Mouse (Mus musculus): ENCODE data around the gene Nkx2-5. TPM values are rescaled to one million over a fixed set of nuclear protein-coding genes. Genes with fewer than 3 reads are reported as not detected.

Nkx2-5 gene
- polyA plus RNA-seq, 1 experiment from 2014 or later: 0.91 TPM

DNA sequence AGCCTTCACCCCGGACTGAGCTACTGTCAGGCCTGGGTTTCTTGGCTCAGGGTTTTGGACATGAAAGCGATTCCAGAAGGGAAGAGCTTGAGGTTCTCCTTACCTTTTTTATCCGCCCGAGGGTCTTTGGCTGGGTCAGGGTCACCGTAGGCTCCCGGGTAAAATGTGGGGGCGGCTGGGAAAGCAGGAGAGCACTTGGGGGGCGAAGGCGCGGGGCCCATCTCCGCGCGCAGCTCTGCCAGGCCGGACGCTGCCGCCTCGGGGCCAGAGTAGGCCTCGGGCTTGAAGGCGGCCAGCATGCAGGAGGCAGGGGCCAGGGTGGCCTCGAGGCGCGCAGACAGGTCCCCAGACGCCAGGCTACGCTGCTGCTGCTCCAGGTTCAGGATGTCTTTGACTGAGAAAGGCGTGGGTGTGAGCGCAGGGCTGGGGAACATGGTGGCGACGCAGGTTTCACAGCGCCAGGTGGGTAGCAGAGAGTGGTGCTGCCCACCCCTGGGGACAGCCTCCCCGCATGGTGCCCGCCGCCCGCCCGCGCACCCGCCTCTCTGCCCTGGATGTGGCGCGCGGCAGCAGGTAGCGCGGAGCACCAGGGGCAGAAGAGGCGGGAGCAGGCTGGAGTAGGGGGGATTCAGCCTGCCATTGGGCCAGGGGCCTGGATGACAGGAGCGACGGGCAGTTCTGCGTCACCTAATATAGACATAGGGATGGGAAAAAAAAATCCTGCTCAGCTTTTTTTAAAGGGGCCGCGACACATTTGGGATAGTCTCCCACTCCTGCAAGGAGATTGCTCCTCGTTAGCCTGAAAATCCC, 3.7 kb downstream of the Nkx2-5 start:
- TF ChIP-seq EP300 (optimal IDR thresholded peaks at IDR 0.05) (no peak), CTCF (IDR thresholded peaks at IDR 0.05; ENCODE audit: low read depth) (no peak)
- Histone ChIP-seq H3K9ac (ENCODE audit: low read length) (no peak overlapping the region), H3K36me3 (ENCODE audit: control insufficient read depth, insufficient read depth, low read length) (no peaks in the 10 kb centered on the region), H3K27me3 (ENCODE audit: control insufficient read depth, insufficient read depth, low read length) (peaks cover 46% of the 10 kb centered on the region), H3K4me3 (ENCODE audit: low read depth, low read length) (peak overlapping the region; percentile 17; the same call in 1 of the 2 replicates), H3K27ac (replicated peaks) (no peak overlapping the region), H3K4me2 (replicated peaks; ENCODE audit: low read depth) (no peak overlapping the region), H3K4me1 (replicated peaks; ENCODE audit: control insufficient read depth, insufficient read depth) (no peaks in the 10 kb centered on the region), H3K9me3 (ENCODE audit: control insufficient read depth, low read length) (no peaks in the 10 kb centered on the region)
- no peak; the same call in 1 of the 2 replicates for ATAC-seq (ENCODE audit: low FRiP score, low TSS enrichment)
- no peak for DNase-seq (ENCODE audit: low spot score)
- 4% methylated on average over 48 of the region's 48 CpGs for WGBS

DNA sequence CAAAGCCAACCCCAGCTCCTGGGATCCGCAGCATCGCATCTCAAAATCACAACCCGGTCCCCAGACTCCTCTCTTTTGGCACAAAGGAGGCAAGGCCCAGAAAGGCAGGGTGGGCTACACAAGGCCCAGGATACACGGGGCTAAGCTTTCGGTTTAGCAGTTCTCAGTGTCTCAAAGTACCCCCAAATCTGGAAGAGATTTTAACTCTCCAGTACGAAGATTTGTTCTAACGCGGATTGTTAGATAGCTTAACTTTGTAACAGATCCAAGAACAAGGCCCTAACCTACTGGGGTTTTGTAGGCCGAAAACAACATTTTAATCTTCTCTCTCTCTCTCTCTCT, 4.4 kb downstream of the Nkx2-5 start:
- no peak overlapping the region for H3K27ac ChIP-seq (replicated peaks)
- H3K9me3 ChIP-seq (ENCODE audit: control insufficient read depth, low read length): no peaks in the 10 kb centered on the region
- H3K27me3 ChIP-seq (ENCODE audit: control insufficient read depth, insufficient read depth, low read length): peaks cover 46% of the 10 kb centered on the region
- H3K36me3 ChIP-seq (ENCODE audit: control insufficient read depth, insufficient read depth, low read length): no peaks in the 10 kb centered on the region
- 24% methylated on average over 9 of the region's 9 CpGs for WGBS
- no peak for ATAC-seq (ENCODE audit: low FRiP score, low TSS enrichment)
- TF ChIP-seq CTCF (IDR thresholded peaks at IDR 0.05; ENCODE audit: low read depth) (no peak), EP300 (optimal IDR thresholded peaks at IDR 0.05) (no peak)
- DNase-seq (ENCODE audit: low spot score): no peak
- no peak overlapping the region for H3K4me2 ChIP-seq (replicated peaks; ENCODE audit: low read depth)
- H3K4me3 ChIP-seq (ENCODE audit: low read depth, low read length): peak overlapping the region; percentile 17
- H3K4me1 ChIP-seq (replicated peaks; ENCODE audit: control insufficient read depth, insufficient read depth): no peaks in the 10 kb centered on the region
- no peak overlapping the region for H3K9ac ChIP-seq (ENCODE audit: low read length)

DNA sequence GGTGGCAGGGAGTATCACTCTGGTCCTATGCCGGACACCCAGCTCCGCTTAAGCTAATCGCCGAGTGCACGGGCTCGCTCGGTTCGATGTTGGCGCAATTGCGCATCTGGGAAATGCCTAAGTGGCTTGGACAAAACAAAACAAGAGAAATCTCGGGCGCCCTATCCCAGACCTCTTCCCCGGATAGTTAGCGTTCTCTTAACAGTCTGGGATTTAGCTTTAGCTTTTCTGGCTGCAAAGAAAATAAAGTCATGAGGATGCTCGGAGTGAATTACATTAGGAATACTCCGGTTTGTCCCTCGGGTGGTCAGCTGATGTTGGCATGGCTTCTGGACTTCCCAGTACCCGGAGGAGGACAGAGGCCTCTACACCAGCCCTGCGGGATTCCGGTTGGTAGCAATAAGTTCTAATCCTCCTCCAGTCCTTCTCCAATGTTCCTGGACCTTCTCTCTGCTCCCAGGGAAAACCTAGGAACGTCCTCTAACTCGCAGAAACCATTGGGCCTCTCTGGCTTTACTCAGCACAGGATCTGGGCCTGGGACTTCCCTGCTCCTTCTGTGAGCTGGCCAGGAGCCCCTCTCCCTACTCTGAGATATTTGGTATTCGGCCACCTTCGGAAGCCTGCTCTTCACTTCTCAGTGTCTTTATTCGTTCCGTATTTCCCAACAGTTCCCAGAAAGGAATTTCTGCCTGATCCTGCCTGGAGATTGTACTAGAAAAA, 4.9 kb downstream of the Nkx2-5 start:
- TF ChIP-seq EP300 (optimal IDR thresholded peaks at IDR 0.05) (no peak), CTCF (IDR thresholded peaks at IDR 0.05; ENCODE audit: low read depth) (no peak)
- WGBS: 9% methylated on average over 26 of the region's 26 CpGs
- Histone ChIP-seq H3K4me3 (ENCODE audit: low read depth, low read length) (peak overlapping the region; percentile 25), H3K27me3 (ENCODE audit: control insufficient read depth, insufficient read depth, low read length) (peaks cover 45% of the 10 kb centered on the region), H3K4me1 (replicated peaks; ENCODE audit: control insufficient read depth, insufficient read depth) (no peaks in the 10 kb centered on the region), H3K36me3 (ENCODE audit: control insufficient read depth, insufficient read depth, low read length) (no peaks in the 10 kb centered on the region), H3K4me2 (replicated peaks; ENCODE audit: low read depth) (peak overlapping the region; percentile 29), H3K9ac (ENCODE audit: low read length) (no peak overlapping the region), H3K9me3 (ENCODE audit: control insufficient read depth, low read length) (no peaks in the 10 kb centered on the region), H3K27ac (replicated peaks) (no peak overlapping the region)
- no peak for ATAC-seq (ENCODE audit: low FRiP score, low TSS enrichment)
- no peak for DNase-seq (ENCODE audit: low spot score)

DNA sequence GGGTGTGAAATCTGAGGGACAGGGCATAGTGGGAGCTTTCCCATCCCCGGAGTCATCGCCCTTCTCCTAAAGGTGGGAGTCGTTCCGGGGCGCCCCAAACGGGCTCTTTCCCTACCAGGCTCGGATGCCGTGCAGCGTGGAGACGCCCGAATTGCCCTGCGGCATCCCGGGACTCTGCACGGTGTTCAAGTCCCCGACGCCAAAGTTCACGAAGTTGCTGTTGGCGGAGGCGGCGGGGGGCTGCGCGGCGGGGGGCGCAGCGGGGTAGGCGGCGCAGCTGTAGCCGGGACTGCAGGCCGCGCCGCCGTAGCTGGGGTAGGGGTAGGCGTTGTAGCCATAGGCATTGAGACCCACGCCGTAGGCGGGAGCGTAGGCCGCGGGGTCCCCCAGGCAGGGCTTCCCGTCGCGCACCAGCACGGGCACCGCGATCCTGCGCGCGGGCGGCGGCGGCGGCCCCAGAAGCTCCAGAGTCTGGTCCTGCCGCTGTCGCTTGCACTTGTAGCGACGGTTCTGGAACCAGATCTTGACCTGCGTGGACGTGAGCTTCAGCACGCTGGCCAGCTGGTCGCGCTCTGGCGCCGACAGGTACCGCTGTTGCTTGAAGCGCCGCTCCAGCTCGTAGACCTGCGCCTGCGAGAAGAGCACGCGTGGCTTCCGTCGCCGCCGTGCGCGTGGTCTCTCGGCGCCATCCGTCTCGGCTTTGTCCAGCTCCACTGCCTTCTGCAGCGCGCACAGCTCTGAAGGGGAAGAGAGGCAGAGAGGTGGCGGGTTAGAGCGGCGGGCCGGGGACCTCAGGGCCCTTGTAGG, 5.7 kb downstream of the Nkx2-5 start:
- Histone ChIP-seq H3K36me3 (ENCODE audit: control insufficient read depth, insufficient read depth, low read length) (no peaks in the 10 kb centered on the region), H3K27ac (replicated peaks) (no peak overlapping the region), H3K9ac (ENCODE audit: low read length) (no peak overlapping the region), H3K9me3 (ENCODE audit: control insufficient read depth, low read length) (no peaks in the 10 kb centered on the region), H3K4me2 (replicated peaks; ENCODE audit: low read depth) (peak overlapping the region; percentile 29), H3K27me3 (ENCODE audit: control insufficient read depth, insufficient read depth, low read length) (peaks cover 41% of the 10 kb centered on the region), H3K4me3 (ENCODE audit: low read depth, low read length) (peak overlapping the region; percentile 25), H3K4me1 (replicated peaks; ENCODE audit: control insufficient read depth, insufficient read depth) (no peaks in the 10 kb centered on the region)
- ATAC-seq (ENCODE audit: low FRiP score, low TSS enrichment) (no peak), DNase-seq (ENCODE audit: low spot score) (peak; percentile 38)
- WGBS: 3% methylated on average over 73 of the region's 87 CpGs
- TF ChIP-seq EP300 (optimal IDR thresholded peaks at IDR 0.05) (no peak), CTCF (IDR thresholded peaks at IDR 0.05; ENCODE audit: low read depth) (no peak)

DNA sequence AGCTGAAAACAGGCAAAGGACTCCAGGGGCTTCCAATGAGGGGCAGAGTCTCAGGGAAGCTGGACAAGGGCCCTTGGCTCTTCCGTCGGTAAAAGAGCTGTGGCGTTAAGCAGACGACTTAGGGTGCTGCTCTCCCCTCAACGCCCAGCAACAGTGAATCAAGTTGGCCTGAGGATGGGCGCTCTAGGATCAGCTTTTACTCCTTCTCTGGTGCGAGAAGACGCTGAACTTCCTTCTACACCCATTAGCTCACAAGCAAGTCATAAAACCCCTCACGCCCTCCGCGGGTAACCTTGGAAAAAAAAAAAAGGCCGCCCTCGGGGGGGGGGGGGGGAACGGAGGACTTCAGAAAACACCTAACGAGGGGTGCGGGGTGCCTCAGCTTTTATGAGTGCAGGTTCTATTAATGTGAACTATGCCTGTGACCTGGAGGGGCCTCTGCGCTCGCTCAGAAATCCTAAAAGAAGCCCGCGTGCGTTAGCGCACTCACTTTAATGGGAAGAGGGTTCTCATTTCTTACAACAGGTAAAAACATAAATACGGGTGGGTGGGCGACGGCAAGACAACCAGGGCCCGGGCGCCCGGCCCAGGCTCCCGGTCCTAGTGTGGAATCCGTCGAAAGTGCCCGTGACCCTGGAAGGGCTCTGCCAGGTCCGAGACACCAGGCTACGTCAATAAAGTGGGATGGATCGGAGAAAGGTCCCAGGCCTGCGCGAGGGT, 6.5 kb downstream of the Nkx2-5 start:
- peaks cover 37% of the 10 kb centered on the region for H3K27me3 ChIP-seq (ENCODE audit: control insufficient read depth, insufficient read depth, low read length)
- no peaks in the 10 kb centered on the region for H3K4me1 ChIP-seq (replicated peaks; ENCODE audit: control insufficient read depth, insufficient read depth)
- WGBS: 5% methylated on average over 35 of the region's 37 CpGs
- no peak overlapping the region for H3K4me2 ChIP-seq (replicated peaks; ENCODE audit: low read depth)
- H3K36me3 ChIP-seq (ENCODE audit: control insufficient read depth, insufficient read depth, low read length): no peaks in the 10 kb centered on the region
- ATAC-seq (ENCODE audit: low FRiP score, low TSS enrichment) (no peak), DNase-seq (ENCODE audit: low spot score) (no peak)
- H3K27ac ChIP-seq (replicated peaks): no peak overlapping the region
- H3K9ac ChIP-seq (ENCODE audit: low read length): no peak overlapping the region
- no peak overlapping the region for H3K4me3 ChIP-seq (ENCODE audit: low read depth, low read length)
- no peaks in the 10 kb centered on the region for H3K9me3 ChIP-seq (ENCODE audit: control insufficient read depth, low read length)
- TF ChIP-seq CTCF (IDR thresholded peaks at IDR 0.05; ENCODE audit: low read depth): no peak
- no peak for TF ChIP-seq EP300 (optimal IDR thresholded peaks at IDR 0.05)
